Mouse (Mus musculus) hindbrain, embryonic 16.5 days (tissue): ENCODE measurements at regions not wholly inside any gene's neighbourhood (a gene's known extent, or its start where the extent isn't known, plus 50 kb on each side); places are given as distances from the start of the nearest gene placed in this dataset.

Experiments used
- ATAC-seq: fragments of 200-750 bp; cut with Nextera tagmentation; 2 replicates; pipeline ENCODE4 v1.8.0; 2017; ENCODE audit warnings: moderate TSS enrichment, moderate library complexity
- H3K27ac ChIP-seq: fragments of 300-500 bp; sonication (generic); 2 replicates; pipeline ENCODE4 v1.5.1; 2014; ENCODE audit warnings: low read depth, mild to moderate bottlenecking, control low read depth, low read length, moderate library complexity
- H3K27me3 ChIP-seq: fragments of 300-500 bp; sonication (generic); replicated peaks from 2 replicates; pipeline ENCODE4 v1.6.1; 2014; ENCODE audit warnings: low read length; ENCODE audit not compliant: control insufficient read depth, insufficient read depth
- H3K36me3 ChIP-seq: fragments of 300-500 bp; sonication (generic); 2 replicates; pipeline ENCODE4 v1.6.1; 2014; ENCODE audit warnings: mild to moderate bottlenecking, low read length, moderate library complexity, mixed read lengths; ENCODE audit not compliant: control insufficient read depth, insufficient read depth
- H3K4me1 ChIP-seq: fragments of 300-500 bp; sonication (generic); 2 replicates; pipeline ENCODE4 v1.6.1; 2014; ENCODE audit warnings: low read depth, low read length; ENCODE audit not compliant: control insufficient read depth, insufficient read depth
- H3K4me2 ChIP-seq: fragments of 300-500 bp; sonication (generic); 2 replicates; pipeline ENCODE4 v1.6.1; 2014; ENCODE audit warnings: mild to moderate bottlenecking, low read length, control low read depth, moderate library complexity
- H3K4me3 ChIP-seq: fragments of 300-500 bp; sonication (generic); 2 replicates; pipeline ENCODE4 v1.5.1; 2014; ENCODE audit warnings: mild to moderate bottlenecking, low read length, control low read depth, moderate library complexity
- H3K9ac ChIP-seq: fragments of 300-500 bp; sonication (generic); 2 replicates; pipeline ENCODE4 v1.6.1; 2014; ENCODE audit warnings: low read depth, mild to moderate bottlenecking, control low read depth, low read length, moderate library complexity
- H3K9me3 ChIP-seq: fragments of 300-500 bp; sonication (generic); 2 replicates; pipeline ENCODE4 v1.6.1; 2014; ENCODE audit warnings: mild to moderate bottlenecking, low read length, moderate library complexity; ENCODE audit not compliant: control insufficient read depth
- WGBS: fragments of 180-500 bp; shearing (Covaris S2); extraction: QIAGEN DNeasy Blood & Tissue Kit; methylation state at CpG from one replicate; pipeline ENCODE4 v1.1.7; 2014; 5-methylcytosine and 5-hydroxymethylcytosine counted together

DNA sequence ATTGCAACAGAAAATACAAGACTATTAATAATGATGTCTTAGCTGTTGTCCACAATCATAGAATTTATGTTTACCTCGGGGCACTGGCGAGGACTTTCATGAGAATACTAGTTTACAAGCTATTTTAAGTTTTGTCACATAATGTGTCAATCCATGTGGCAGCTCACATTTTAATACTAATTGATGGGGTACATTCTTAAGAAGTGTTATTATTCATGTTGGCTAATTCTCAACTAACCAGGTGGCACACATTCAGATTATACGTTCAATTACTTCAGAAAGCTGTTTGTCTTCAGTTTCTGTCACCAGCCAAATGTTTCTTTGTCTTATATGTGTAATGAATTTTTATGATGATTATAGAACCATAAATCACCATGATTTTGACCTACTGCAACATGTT is 870.2 kb upstream of the Celf2 start:
- no peak overlapping the region for H3K4me3 ChIP-seq
- H3K9ac ChIP-seq = no peak overlapping the region
- H3K27ac ChIP-seq = no peak overlapping the region
- H3K9me3 ChIP-seq = no peaks in the 10 kb centered on the region
- H3K27me3 ChIP-seq = no peaks in the 10 kb centered on the region
- 80% methylated on average over 3 of the region's 3 CpGs for WGBS
- ATAC-seq = no peak
- H3K36me3 ChIP-seq = no peaks in the 10 kb centered on the region
- H3K4me2 ChIP-seq = no peak overlapping the region
- H3K4me1 ChIP-seq = no peaks in the 10 kb centered on the region

DNA sequence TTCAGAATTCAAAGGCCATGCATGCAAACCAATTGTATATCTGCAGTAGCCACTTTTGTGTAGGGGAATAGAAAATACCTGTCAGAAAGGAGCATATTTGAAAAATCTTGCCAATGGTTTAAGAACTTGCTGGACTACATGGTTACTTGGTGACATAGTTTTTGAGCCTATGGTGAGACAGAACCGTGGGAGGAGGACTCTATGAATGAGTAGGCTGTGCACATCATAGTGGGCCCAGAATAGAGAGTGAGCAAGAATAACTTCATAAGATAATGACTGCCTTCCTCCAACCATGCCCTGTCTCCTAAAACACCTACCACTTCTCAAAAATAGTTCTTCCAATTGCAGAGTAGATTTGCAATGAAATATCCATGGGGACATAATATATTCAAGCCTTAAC is 838.5 kb upstream of the Celf2 start:
- no peak overlapping the region for H3K9ac ChIP-seq
- H3K4me1 ChIP-seq = no peaks in the 10 kb centered on the region
- no peak overlapping the region for H3K4me2 ChIP-seq
- no peak for ATAC-seq
- 80% methylated on average over 1 of the region's 1 CpGs for WGBS
- H3K36me3 ChIP-seq = no peaks in the 10 kb centered on the region
- no peak overlapping the region for H3K27ac ChIP-seq
- no peaks in the 10 kb centered on the region for H3K9me3 ChIP-seq
- no peaks in the 10 kb centered on the region for H3K27me3 ChIP-seq
- H3K4me3 ChIP-seq = no peak overlapping the region

DNA sequence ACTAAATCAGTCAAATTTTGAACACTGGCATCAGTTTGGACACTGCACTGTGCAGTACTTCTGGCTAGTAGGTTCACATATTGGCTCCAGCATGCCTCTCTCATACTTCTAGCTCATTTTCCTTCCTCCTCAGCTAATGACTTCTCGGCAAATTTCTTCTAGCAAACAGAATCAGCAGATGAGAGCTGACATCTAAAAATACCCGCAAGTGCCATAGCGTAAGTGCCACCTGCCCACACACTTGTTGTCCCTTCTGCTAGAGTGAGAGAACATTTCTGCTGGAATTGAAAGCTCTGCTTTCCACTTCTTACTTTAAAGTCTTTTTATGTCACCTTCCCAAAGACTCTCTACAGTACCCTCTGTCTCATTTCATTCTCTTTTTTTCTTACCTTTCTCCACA is 835.4 kb upstream of the Celf2 start:
- H3K36me3 ChIP-seq = no peaks in the 10 kb centered on the region
- no peak overlapping the region for H3K9ac ChIP-seq
- H3K4me2 ChIP-seq = no peak overlapping the region
- no peaks in the 10 kb centered on the region for H3K9me3 ChIP-seq
- WGBS = 87% methylated on average over 3 of the region's 3 CpGs
- H3K4me3 ChIP-seq = no peak overlapping the region
- no peaks in the 10 kb centered on the region for H3K4me1 ChIP-seq
- no peak for ATAC-seq
- H3K27ac ChIP-seq = no peak overlapping the region
- no peaks in the 10 kb centered on the region for H3K27me3 ChIP-seq

DNA sequence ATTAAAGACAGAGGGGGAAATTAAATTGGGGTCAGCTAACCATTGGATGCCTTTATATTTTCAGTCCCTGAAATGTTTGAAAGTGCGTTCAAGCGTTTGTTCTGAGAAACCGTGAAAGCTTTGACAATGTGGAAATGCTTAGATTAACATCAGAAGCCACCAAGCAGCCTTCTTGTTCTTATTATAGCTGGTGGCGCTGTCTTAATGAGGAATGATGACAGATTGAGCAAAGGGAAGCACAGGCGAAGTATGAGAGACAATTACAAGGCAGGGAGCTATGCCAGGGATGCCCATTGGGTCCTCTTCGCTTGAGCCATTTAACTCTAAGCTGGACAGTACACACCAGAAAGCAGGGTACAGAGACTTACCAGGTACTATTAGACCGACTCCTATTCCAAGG is 828.9 kb upstream of the Celf2 start:
- Histone ChIP-seq H3K9ac (no peak overlapping the region), H3K9me3 (no peaks in the 10 kb centered on the region), H3K27me3 (no peaks in the 10 kb centered on the region), H3K4me3 (no peak overlapping the region), H3K27ac (no peak overlapping the region), H3K36me3 (no peaks in the 10 kb centered on the region), H3K4me2 (no peak overlapping the region), H3K4me1 (no peaks in the 10 kb centered on the region)
- 65% methylated on average over 7 of the region's 7 CpGs for WGBS
- no peak for ATAC-seq

DNA sequence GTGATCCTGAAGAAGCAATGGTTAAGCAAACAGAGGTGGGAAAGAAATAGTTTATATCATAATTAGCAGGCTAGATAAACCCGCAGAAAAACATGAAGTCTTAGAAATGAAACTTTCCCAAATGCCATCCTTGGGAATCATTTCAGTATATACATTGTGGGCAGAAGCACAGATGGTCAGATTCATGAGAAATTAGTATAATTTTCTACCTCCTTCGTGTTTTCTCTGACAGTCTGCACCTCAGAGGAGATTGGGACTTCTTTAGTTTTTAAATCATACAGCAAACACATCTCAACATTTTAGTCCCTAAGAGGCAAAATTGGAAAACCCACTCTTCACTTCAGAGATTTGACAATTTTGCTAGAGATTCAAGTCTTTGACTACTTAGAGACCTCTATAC is 786.6 kb upstream of the Celf2 start:
- H3K4me2 ChIP-seq = no peak overlapping the region
- H3K36me3 ChIP-seq = no peaks in the 10 kb centered on the region
- H3K9ac ChIP-seq = no peak overlapping the region
- no peaks in the 10 kb centered on the region for H3K4me1 ChIP-seq
- H3K9me3 ChIP-seq = no peaks in the 10 kb centered on the region
- no peak overlapping the region for H3K27ac ChIP-seq
- no peak overlapping the region for H3K4me3 ChIP-seq
- 74% methylated on average over 2 of the region's 2 CpGs for WGBS
- no peaks in the 10 kb centered on the region for H3K27me3 ChIP-seq
- no peak for ATAC-seq

DNA sequence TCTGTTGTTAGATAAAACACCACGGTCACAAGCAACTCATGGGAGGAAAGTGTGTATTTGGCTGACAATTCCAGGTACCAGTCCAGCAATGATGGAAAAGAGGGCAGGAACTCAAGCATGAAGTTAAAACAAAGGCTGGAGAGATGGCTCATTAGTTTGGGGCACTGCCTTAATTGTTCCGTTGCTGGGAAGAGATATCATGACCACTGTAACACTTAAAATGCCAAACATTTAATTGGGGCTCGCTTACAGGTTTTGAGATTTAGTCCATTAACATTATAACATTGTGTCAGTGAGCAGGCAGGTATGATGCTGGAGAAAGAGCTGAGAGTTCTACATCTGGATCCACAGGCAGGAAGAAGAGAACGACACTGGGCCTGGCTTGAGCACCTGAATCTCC is 782.0 kb upstream of the Celf2 start:
- WGBS = 85% methylated on average over 4 of the region's 4 CpGs
- H3K4me1 ChIP-seq = no peaks in the 10 kb centered on the region
- H3K9ac ChIP-seq = no peak overlapping the region
- no peak overlapping the region for H3K4me2 ChIP-seq
- no peaks in the 10 kb centered on the region for H3K9me3 ChIP-seq
- no peaks in the 10 kb centered on the region for H3K36me3 ChIP-seq
- H3K27me3 ChIP-seq = no peaks in the 10 kb centered on the region
- no peak overlapping the region for H3K27ac ChIP-seq
- ATAC-seq = no peak
- no peak overlapping the region for H3K4me3 ChIP-seq

DNA sequence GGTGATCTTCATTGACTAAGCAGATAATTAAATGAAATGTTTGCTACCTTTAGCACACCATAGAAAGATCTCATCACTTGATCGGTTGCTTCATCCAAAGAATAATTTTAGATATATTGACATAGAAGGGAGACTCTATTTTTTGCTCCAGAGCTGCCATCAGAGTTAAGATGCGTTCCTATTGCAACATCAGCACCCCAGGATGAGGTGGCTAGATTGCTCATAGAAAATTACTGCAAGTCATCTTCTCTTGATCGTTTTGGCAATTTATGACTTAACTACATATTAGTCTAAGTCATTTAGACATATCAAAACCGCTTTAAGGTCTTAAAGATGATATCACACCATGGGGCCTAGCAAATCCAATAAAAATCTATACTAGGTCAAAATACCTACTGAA is 778.0 kb upstream of the Celf2 start:
- Histone ChIP-seq H3K4me1 (no peaks in the 10 kb centered on the region), H3K4me2 (no peak overlapping the region), H3K4me3 (no peak overlapping the region), H3K9ac (no peak overlapping the region), H3K36me3 (no peaks in the 10 kb centered on the region), H3K27me3 (no peaks in the 10 kb centered on the region), H3K9me3 (no peaks in the 10 kb centered on the region), H3K27ac (no peak overlapping the region)
- 93% methylated on average over 4 of the region's 4 CpGs for WGBS
- ATAC-seq = no peak

DNA sequence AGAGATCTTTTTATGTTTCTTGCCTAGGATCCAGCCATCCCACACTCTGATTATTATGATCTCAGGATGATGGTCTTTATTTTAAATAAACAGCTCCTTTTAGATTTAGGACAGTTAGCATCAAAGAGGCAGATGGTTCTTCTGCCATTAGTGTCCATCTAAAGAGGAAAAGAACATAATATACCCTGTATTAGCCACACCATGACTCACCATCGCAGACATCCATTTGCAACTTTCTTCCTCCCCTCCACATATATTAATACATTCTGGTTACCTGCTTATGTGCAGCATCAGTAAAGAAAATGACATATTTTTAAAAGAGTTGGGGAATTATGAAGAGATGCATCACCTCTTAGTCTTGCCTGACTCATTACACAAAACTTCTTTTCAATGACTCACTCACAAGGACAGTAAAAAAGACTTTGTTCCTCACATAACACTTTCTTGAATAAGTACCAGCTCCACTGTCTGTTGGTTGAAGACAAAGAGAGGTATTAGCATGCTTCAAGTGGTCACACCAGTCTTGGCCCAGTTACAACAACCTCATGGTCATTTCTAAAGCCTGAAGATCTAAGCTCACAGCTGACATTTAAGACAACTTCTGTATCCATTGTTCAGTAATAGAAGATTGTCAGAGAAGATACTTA is 766.9 kb upstream of the Celf2 start:
- H3K27ac ChIP-seq = no peak overlapping the region
- no peaks in the 10 kb centered on the region for H3K36me3 ChIP-seq
- H3K9me3 ChIP-seq = no peaks in the 10 kb centered on the region
- no peak overlapping the region for H3K9ac ChIP-seq
- no peak overlapping the region for H3K4me2 ChIP-seq
- H3K4me1 ChIP-seq = no peaks in the 10 kb centered on the region
- ATAC-seq = no peak
- no peaks in the 10 kb centered on the region for H3K27me3 ChIP-seq
- WGBS = 93% methylated on average over 1 of the region's 1 CpGs
- no peak overlapping the region for H3K4me3 ChIP-seq
